Mouse (Mus musculus) midbrain, embryonic 13.5 days (tissue): ENCODE data around the gene Mrpl20. TPM values are rescaled to one million over a fixed set of nuclear protein-coding genes. Genes with fewer than 3 reads are reported as not detected.
A peak's percentile ranks its signal among the peaks of the same experiment; 100 is the strongest.
"Not testable (repeated sequence)": the region's sequence is repeated elsewhere in the genome, so short reads cannot be mapped to it uniquely, and the experiment has no call there.

ENCODE experiments used
- ATAC-seq: fragments of 200-750 bp; cut with Nextera tagmentation; 2 replicates; pipeline ENCODE4 v1.8.0; 2017; ENCODE audit warnings: mild to moderate bottlenecking, moderate TSS enrichment, moderate library complexity
- H3K27ac ChIP-seq: fragments of 300-500 bp; sonication (generic); 2 replicates; pipeline ENCODE4 v1.5.1; 2015; ENCODE audit warnings: inconsistent platforms, mild to moderate bottlenecking, moderate library complexity
- H3K27me3 ChIP-seq: fragments of 300-500 bp; sonication (generic); 2 replicates; pipeline ENCODE4 v1.6.1; 2015; ENCODE audit warnings: mild to moderate bottlenecking, inconsistent platforms
- H3K36me3 ChIP-seq: fragments of 300-500 bp; sonication (generic); 2 replicates; pipeline ENCODE4 v1.6.1; 2015; ENCODE audit warnings: mild to moderate bottlenecking, inconsistent platforms
- H3K4me1 ChIP-seq: fragments of 300-500 bp; sonication (generic); replicated peaks from 2 replicates; pipeline ENCODE4 v1.6.1; 2015; ENCODE audit warnings: inconsistent platforms
- H3K4me2 ChIP-seq: fragments of 300-500 bp; sonication (generic); replicated peaks from 2 replicates; pipeline ENCODE4 v1.6.1; 2015; ENCODE audit warnings: moderate library complexity, mild to moderate bottlenecking, inconsistent platforms
- H3K4me3 ChIP-seq: fragments of 300-500 bp; sonication (generic); replicated peaks from 2 replicates; pipeline ENCODE4 v1.5.1; 2015; ENCODE audit warnings: mild to moderate bottlenecking, inconsistent platforms
- H3K9ac ChIP-seq: fragments of 300-500 bp; sonication (generic); replicated peaks from 2 replicates; pipeline ENCODE4 v1.6.1; 2015; ENCODE audit warnings: mild to moderate bottlenecking, inconsistent platforms
- H3K9me3 ChIP-seq: fragments of 300-500 bp; sonication (generic); 2 replicates; pipeline ENCODE4 v1.6.1; 2016; ENCODE audit warnings: mild to moderate bottlenecking, inconsistent platforms
- WGBS: fragments of 180-500 bp; shearing (Covaris S2); methylation state at CpG from one replicate; pipeline ENCODE4 v1.1.7; 2015; 5-methylcytosine and 5-hydroxymethylcytosine counted together
- polyA plus RNA-seq: library from polyadenylated mRNA; unstranded; fragments of >200 nt; fragmentation: Nextera tagmentation; extraction: Ambion mirVana; gene quantifications from 2 replicates; pipeline ENCODE4 v1.2.1, GENCODE M21; 2015

The Mrpl20 gene
- polyA plus RNA-seq, 1 experiment from 2014 or later, result 259 TPM

GRCm38 (mm10) chr4:155785819-155786218 lies 16.9 kb upstream of the Mrpl20 start, which contains the start of gene Tmem88b:
TSS of gene Tmem88b (minus strand) at chr4:155785874.
- Histone ChIP-seq H3K9ac (peak within 1 kb of the TSS; percentile 88; the same call in 1 of the 2 replicates), H3K4me1 (peaks cover 12% of the 10 kb centered on the region; the same call in 1 of the 2 replicates), H3K27ac (peak within 1 kb of the TSS; percentile 88; the same call in 1 of the 2 replicates), H3K4me3 (peak within 1 kb of the TSS; percentile 58), H3K9me3 (no peaks in the 10 kb centered on the region), H3K4me2 (peak within 1 kb of the TSS; percentile 76), H3K27me3 (0 out of 2 replicates have a peak, but pooled peaks cover 4% of the 10 kb centered on the region), H3K36me3 (no peaks in the 10 kb centered on the region)
- no peak for ATAC-seq
- WGBS, result 71% methylated on average over 5 of the region's 5 CpGs

GRCm38 (mm10) chr4:155788300-155788699 lies 14.4 kb upstream of the Mrpl20 start:
- WGBS, result 81% methylated on average over 3 of the region's 3 CpGs
- Histone ChIP-seq H3K4me2 (no peak overlapping the region), H3K27me3 (0 out of 2 replicates have a peak, but pooled peaks cover 4% of the 10 kb centered on the region), H3K9ac (no peak overlapping the region), H3K4me3 (no peak overlapping the region), H3K27ac (no peak overlapping the region), H3K4me1 (peaks cover 11% of the 10 kb centered on the region; the same call in 1 of the 2 replicates), H3K36me3 (no peaks in the 10 kb centered on the region), H3K9me3 (no peaks in the 10 kb centered on the region)
- ATAC-seq, result no peak

- H3K4me1 ChIP-seq, H3K4me2 ChIP-seq, H3K4me3 ChIP-seq, H3K9me3 ChIP-seq, H3K27ac ChIP-seq, H3K9ac ChIP-seq, H3K27me3 ChIP-seq, H3K36me3 ChIP-seq, ATAC-seq: not testable (repeated sequence)
- 83% methylated on average over 4 of the region's 4 CpGs for WGBS
Observed at GRCm38 (mm10) chr4:155788833-155789232, 13.8 kb upstream of the Mrpl20 start.

GRCm38 (mm10) chr4:155790021-155790489 lies 12.6 kb upstream of the Mrpl20 start, which contains the start of gene Ankrd65:
TSS of gene Ankrd65 (plus strand) at chr4:155790439.
- Histone ChIP-seq H3K4me2 (no peak within 1 kb of the TSS), H3K4me3 (no peak within 1 kb of the TSS), H3K36me3 (no peaks in the 10 kb centered on the region), H3K27me3 (0 out of 2 replicates have a peak, but pooled peaks cover 4% of the 10 kb centered on the region), H3K9ac (no peak within 1 kb of the TSS), H3K27ac (no peak within 1 kb of the TSS), H3K4me1 (0 out of 2 replicates have a peak, but pooled peaks cover 2% of the 10 kb centered on the region), H3K9me3 (no peaks in the 10 kb centered on the region)
- no peak for ATAC-seq
- WGBS, result 83% methylated on average over 3 of the region's 3 CpGs

- H3K4me2 ChIP-seq, result no peak overlapping the region
- H3K4me1 ChIP-seq, result no peaks in the 10 kb centered on the region
- H3K4me3 ChIP-seq, result no peak overlapping the region
- no peak for ATAC-seq
- H3K9ac ChIP-seq, result no peak overlapping the region
- H3K9me3 ChIP-seq, result no peaks in the 10 kb centered on the region
- 0 out of 2 replicates have a peak, but pooled peaks cover 4% of the 10 kb centered on the region for H3K27me3 ChIP-seq
- WGBS, result 81% methylated on average over 3 of the region's 3 CpGs
- H3K27ac ChIP-seq, result no peak overlapping the region
- H3K36me3 ChIP-seq, result no peaks in the 10 kb centered on the region
Observed at GRCm38 (mm10) chr4:155790650-155791161, 12.0 kb upstream of the Mrpl20 start.

- H3K9ac ChIP-seq, result no peak overlapping the region
- H3K4me1 ChIP-seq, result no peaks in the 10 kb centered on the region
- H3K9me3 ChIP-seq, result no peaks in the 10 kb centered on the region
- 76% methylated on average over 24 of the region's 24 CpGs for WGBS
- ATAC-seq, result no peak
- H3K36me3 ChIP-seq, result no peaks in the 10 kb centered on the region
- H3K27ac ChIP-seq, result no peak overlapping the region
- peaks cover 4% of the 10 kb centered on the region; the same call in 1 of the 2 replicates for H3K27me3 ChIP-seq
- no peak overlapping the region for H3K4me2 ChIP-seq
- H3K4me3 ChIP-seq, result no peak overlapping the region
Observed at GRCm38 (mm10) chr4:155791240-155791933, 11.3 kb upstream of the Mrpl20 start.

GRCm38 (mm10) chr4:155793730-155794129 lies 8.9 kb upstream of the Mrpl20 start:
- no peaks in the 10 kb centered on the region for H3K36me3 ChIP-seq
- ATAC-seq, result no peak
- H3K27me3 ChIP-seq, result peaks cover 4% of the 10 kb centered on the region; the same call in 1 of the 2 replicates
- no peak overlapping the region for H3K4me2 ChIP-seq
- H3K9ac ChIP-seq, result no peak overlapping the region
- 89% methylated on average over 2 of the region's 2 CpGs for WGBS
- H3K9me3 ChIP-seq, result no peaks in the 10 kb centered on the region
- H3K4me3 ChIP-seq, result no peak overlapping the region
- no peak overlapping the region for H3K27ac ChIP-seq
- no peaks in the 10 kb centered on the region for H3K4me1 ChIP-seq

- WGBS, result 100% methylated on average over 1 of the region's 1 CpGs
Observed at GRCm38 (mm10) chr4:155802075-155802474, 603 bp upstream of the Mrpl20 start.

GRCm38 (mm10) chr4:155803340-155804041 lies 813 bp downstream of the Mrpl20 start:
- H3K36me3 ChIP-seq, result peaks cover 20% of the 10 kb centered on the region
- peak overlapping the region; percentile 71 for H3K27ac ChIP-seq
- H3K9ac ChIP-seq, result peak overlapping the region; percentile 87
- peak; percentile 99 for ATAC-seq
- 1% methylated on average over 58 of the region's 58 CpGs for WGBS
- H3K4me3 ChIP-seq, result peak overlapping the region; percentile 96
- H3K9me3 ChIP-seq, result no peaks in the 10 kb centered on the region
- H3K4me2 ChIP-seq, result peak overlapping the region; percentile 83
- H3K4me1 ChIP-seq, result peaks cover 19% of the 10 kb centered on the region
- H3K27me3 ChIP-seq, result no peaks in the 10 kb centered on the region

More at GRCm38 (mm10) chr4:155802075-155802474, 603 bp upstream of the Mrpl20 start:
- no peak overlapping the region for H3K9ac ChIP-seq
- H3K4me2 ChIP-seq, result no peak overlapping the region
- ATAC-seq, result no peak
- peaks cover 6% of the 10 kb centered on the region; the same call in 1 of the 2 replicates for H3K36me3 ChIP-seq
- H3K27ac ChIP-seq, result no peak overlapping the region
- no peaks in the 10 kb centered on the region for H3K9me3 ChIP-seq
- no peaks in the 10 kb centered on the region for H3K27me3 ChIP-seq
- H3K4me3 ChIP-seq, result no peak overlapping the region
- peaks cover 19% of the 10 kb centered on the region for H3K4me1 ChIP-seq

GRCm38 (mm10) chr4:155807841-155808240 lies 5.2 kb downstream of the Mrpl20 start:
- ATAC-seq, result no peak
- WGBS, result 90% methylated on average over 3 of the region's 3 CpGs
- peaks cover 46% of the 10 kb centered on the region for H3K36me3 ChIP-seq

GRCm38 (mm10) chr4:155811929-155812664 lies 9.4 kb downstream of the Mrpl20 start, which contains the start of gene Ccnl2:
TSS of gene Ccnl2 (plus strand) at chr4:155812489.
- peak within 1 kb of the TSS; percentile 100 for H3K4me3 ChIP-seq
- no peaks in the 10 kb centered on the region for H3K9me3 ChIP-seq
- peak; percentile 100 for ATAC-seq
- whole genome bisulfite sequencing, result under 1% methylated on average over 53 of the region's 60 CpGs
- peaks cover 72% of the 10 kb centered on the region for H3K36me3 ChIP-seq
- no peaks in the 10 kb centered on the region for H3K27me3 ChIP-seq
- H3K4me1 ChIP-seq, result peaks cover 25% of the 10 kb centered on the region
- H3K27ac ChIP-seq, result peak within 1 kb of the TSS; percentile 88
- peak within 1 kb of the TSS; percentile 100 for H3K9ac ChIP-seq
- H3K4me2 ChIP-seq, result peak within 1 kb of the TSS; percentile 95

More at GRCm38 (mm10) chr4:155807841-155808240, 5.2 kb downstream of the Mrpl20 start:
- no peak overlapping the region for H3K4me2 ChIP-seq
- H3K4me3 ChIP-seq, result no peak overlapping the region
- no peak overlapping the region for H3K9ac ChIP-seq
- peaks cover 25% of the 10 kb centered on the region for H3K4me1 ChIP-seq
- no peaks in the 10 kb centered on the region for H3K9me3 ChIP-seq
- no peaks in the 10 kb centered on the region for H3K27me3 ChIP-seq
- H3K27ac ChIP-seq, result no peak overlapping the region
